Mouse (Mus musculus): Measurements from ENCODE around the gene Rgl1. TPM values are rescaled to one million over a fixed set of nuclear protein-coding genes. Genes with fewer than 3 reads are reported as not detected.

Gene Rgl1
- polyA plus RNA-seq, 1 experiment from 2014 or later: 28.6 TPM

- Histone ChIP-seq H3K27ac (ENCODE audit: low read depth, low read length) (no peak overlapping the region), H3K4me2 (ENCODE audit: low read depth, low read length, severe bottlenecking) (no peak overlapping the region), H3K36me3 (ENCODE audit: control insufficient read depth, insufficient read depth, low read length) (no peaks in the 10 kb centered on the region), H3K27me3 (ENCODE audit: control insufficient read depth, insufficient read depth, low read length) (no peaks in the 10 kb centered on the region), H3K9ac (ENCODE audit: low read length) (no peak overlapping the region), H3K9me3 (ENCODE audit: control insufficient read depth, low read length) (no peaks in the 10 kb centered on the region), H3K4me1 (replicated peaks; ENCODE audit: control insufficient read depth, insufficient read depth, low read length) (peaks cover 12% of the 10 kb centered on the region; the same call in 1 of the 2 replicates), H3K4me3 (ENCODE audit: low read depth, low read length) (no peak overlapping the region)
- ATAC-seq (replicated peaks; ENCODE audit: low FRiP score): no peak
- DNase-seq (ENCODE audit: low spot score): no peak
- 49% methylated on average over 19 of the region's 19 CpGs for WGBS
Measured at GRCm38 (mm10) chr1:152578108-152578721, 187.9 kb downstream of the Rgl1 start.

GRCm38 (mm10) chr1:152576614-152577144, 189.5 kb downstream of the Rgl1 start:
- ATAC-seq (replicated peaks; ENCODE audit: low FRiP score) (0 out of 2 replicates have a peak, but pooled peaks have one; percentile 18), DNase-seq (ENCODE audit: low spot score) (no peak)
- Histone ChIP-seq H3K4me2 (ENCODE audit: low read depth, low read length, severe bottlenecking) (no peak overlapping the region), H3K9ac (ENCODE audit: low read length) (no peak overlapping the region), H3K4me3 (ENCODE audit: low read depth, low read length) (no peak overlapping the region), H3K36me3 (ENCODE audit: control insufficient read depth, insufficient read depth, low read length) (no peaks in the 10 kb centered on the region), H3K27ac (ENCODE audit: low read depth, low read length) (no peak overlapping the region), H3K27me3 (ENCODE audit: control insufficient read depth, insufficient read depth, low read length) (no peaks in the 10 kb centered on the region), H3K4me1 (replicated peaks; ENCODE audit: control insufficient read depth, insufficient read depth, low read length) (peaks cover 15% of the 10 kb centered on the region; the same call in 1 of the 2 replicates), H3K9me3 (ENCODE audit: control insufficient read depth, low read length) (no peaks in the 10 kb centered on the region)
- 11% methylated on average over 7 of the region's 7 CpGs for WGBS

GRCm38 (mm10) chr1:152575096-152575495, 191.1 kb downstream of the Rgl1 start:
- H3K27ac ChIP-seq (ENCODE audit: low read depth, low read length): no peak overlapping the region
- peaks cover 14% of the 10 kb centered on the region; the same call in 1 of the 2 replicates for H3K4me1 ChIP-seq (replicated peaks; ENCODE audit: control insufficient read depth, insufficient read depth, low read length)
- 64% methylated on average over 5 of the region's 5 CpGs for WGBS
- no peak overlapping the region for H3K4me3 ChIP-seq (ENCODE audit: low read depth, low read length)
- H3K4me2 ChIP-seq (ENCODE audit: low read depth, low read length, severe bottlenecking): no peak overlapping the region
- H3K9ac ChIP-seq (ENCODE audit: low read length): no peak overlapping the region
- DNase-seq (ENCODE audit: low spot score): no peak
- H3K36me3 ChIP-seq (ENCODE audit: control insufficient read depth, insufficient read depth, low read length): no peaks in the 10 kb centered on the region
- no peaks in the 10 kb centered on the region for H3K9me3 ChIP-seq (ENCODE audit: control insufficient read depth, low read length)
- ATAC-seq (replicated peaks; ENCODE audit: low FRiP score): no peak
- no peaks in the 10 kb centered on the region for H3K27me3 ChIP-seq (ENCODE audit: control insufficient read depth, insufficient read depth, low read length)

- Histone ChIP-seq H3K9me3 (ENCODE audit: control insufficient read depth, low read length) (no peaks in the 10 kb centered on the region), H3K36me3 (ENCODE audit: control insufficient read depth, insufficient read depth, low read length) (no peaks in the 10 kb centered on the region), H3K4me1 (replicated peaks; ENCODE audit: control insufficient read depth, insufficient read depth, low read length) (peaks cover 14% of the 10 kb centered on the region; the same call in 1 of the 2 replicates), H3K4me3 (ENCODE audit: low read depth, low read length) (no peak overlapping the region), H3K9ac (ENCODE audit: low read length) (no peak overlapping the region; the same call in 1 of the 2 replicates), H3K27me3 (ENCODE audit: control insufficient read depth, insufficient read depth, low read length) (no peaks in the 10 kb centered on the region), H3K27ac (ENCODE audit: low read depth, low read length) (no peak overlapping the region), H3K4me2 (ENCODE audit: low read depth, low read length, severe bottlenecking) (no peak overlapping the region)
- DNase-seq (ENCODE audit: low spot score) (no peak), ATAC-seq (replicated peaks; ENCODE audit: low FRiP score) (0 out of 2 replicates have a peak, but pooled peaks have one; percentile 37)
- 34% methylated on average over 8 of the region's 8 CpGs for WGBS
Measured at GRCm38 (mm10) chr1:152573470-152574059, 192.6 kb downstream of the Rgl1 start.

- H3K4me1 ChIP-seq (replicated peaks; ENCODE audit: control insufficient read depth, insufficient read depth, low read length): peaks cover 14% of the 10 kb centered on the region; the same call in 1 of the 2 replicates
- H3K4me2 ChIP-seq (ENCODE audit: low read depth, low read length, severe bottlenecking): no peak overlapping the region
- 0 out of 2 replicates have a peak, but pooled peaks have one; percentile 47 for ATAC-seq (replicated peaks; ENCODE audit: low FRiP score)
- no peaks in the 10 kb centered on the region for H3K36me3 ChIP-seq (ENCODE audit: control insufficient read depth, insufficient read depth, low read length)
- no peaks in the 10 kb centered on the region for H3K9me3 ChIP-seq (ENCODE audit: control insufficient read depth, low read length)
- WGBS: 13% methylated on average over 7 of the region's 7 CpGs
- DNase-seq (ENCODE audit: low spot score): no peak
- no peaks in the 10 kb centered on the region for H3K27me3 ChIP-seq (ENCODE audit: control insufficient read depth, insufficient read depth, low read length)
- H3K27ac ChIP-seq (ENCODE audit: low read depth, low read length): no peak overlapping the region
- no peak overlapping the region for H3K4me3 ChIP-seq (ENCODE audit: low read depth, low read length)
- no peak overlapping the region for H3K9ac ChIP-seq (ENCODE audit: low read length)
Measured at GRCm38 (mm10) chr1:152572755-152573469, 193.2 kb downstream of the Rgl1 start.

- ATAC-seq (replicated peaks; ENCODE audit: low FRiP score): no peak
- H3K27ac ChIP-seq (ENCODE audit: low read depth, low read length): no peak overlapping the region
- H3K4me2 ChIP-seq (ENCODE audit: low read depth, low read length, severe bottlenecking): no peak overlapping the region
- DNase-seq (ENCODE audit: low spot score): no peak
- H3K9me3 ChIP-seq (ENCODE audit: control insufficient read depth, low read length): no peaks in the 10 kb centered on the region
- WGBS: 94% methylated on average over 14 of the region's 14 CpGs
- H3K9ac ChIP-seq (ENCODE audit: low read length): no peak overlapping the region
- no peak overlapping the region for H3K4me3 ChIP-seq (ENCODE audit: low read depth, low read length)
- H3K36me3 ChIP-seq (ENCODE audit: control insufficient read depth, insufficient read depth, low read length): no peaks in the 10 kb centered on the region
- no peaks in the 10 kb centered on the region for H3K27me3 ChIP-seq (ENCODE audit: control insufficient read depth, insufficient read depth, low read length)
- H3K4me1 ChIP-seq (replicated peaks; ENCODE audit: control insufficient read depth, insufficient read depth, low read length): peaks cover 11% of the 10 kb centered on the region; the same call in 1 of the 2 replicates
Measured at GRCm38 (mm10) chr1:152571340-152571739, 194.8 kb downstream of the Rgl1 start.

GRCm38 (mm10) chr1:152570681-152571080, 195.5 kb downstream of the Rgl1 start:
- Histone ChIP-seq H3K4me1 (replicated peaks; ENCODE audit: control insufficient read depth, insufficient read depth, low read length) (peaks cover 11% of the 10 kb centered on the region; the same call in 1 of the 2 replicates), H3K4me3 (ENCODE audit: low read depth, low read length) (no peak overlapping the region), H3K27me3 (ENCODE audit: control insufficient read depth, insufficient read depth, low read length) (no peaks in the 10 kb centered on the region), H3K9me3 (ENCODE audit: control insufficient read depth, low read length) (no peaks in the 10 kb centered on the region), H3K9ac (ENCODE audit: low read length) (no peak overlapping the region), H3K27ac (ENCODE audit: low read depth, low read length) (no peak overlapping the region), H3K4me2 (ENCODE audit: low read depth, low read length, severe bottlenecking) (no peak overlapping the region), H3K36me3 (ENCODE audit: control insufficient read depth, insufficient read depth, low read length) (no peaks in the 10 kb centered on the region)
- ATAC-seq (replicated peaks; ENCODE audit: low FRiP score) (no peak), DNase-seq (ENCODE audit: low spot score) (no peak)
- WGBS: 95% methylated on average over 9 of the region's 9 CpGs

- 65% methylated on average over 5 of the region's 5 CpGs for WGBS
- H3K27ac ChIP-seq (ENCODE audit: low read depth, low read length): no peak overlapping the region
- H3K36me3 ChIP-seq (ENCODE audit: control insufficient read depth, insufficient read depth, low read length): no peaks in the 10 kb centered on the region
- ATAC-seq (replicated peaks; ENCODE audit: low FRiP score): no peak
- DNase-seq (ENCODE audit: low spot score): no peak
- H3K9me3 ChIP-seq (ENCODE audit: control insufficient read depth, low read length): no peaks in the 10 kb centered on the region
- H3K9ac ChIP-seq (ENCODE audit: low read length): no peak overlapping the region
- H3K4me1 ChIP-seq (replicated peaks; ENCODE audit: control insufficient read depth, insufficient read depth, low read length): 0 out of 2 replicates have a peak, but pooled peaks cover 3% of the 10 kb centered on the region
- H3K4me3 ChIP-seq (ENCODE audit: low read depth, low read length): no peak overlapping the region
- no peaks in the 10 kb centered on the region for H3K27me3 ChIP-seq (ENCODE audit: control insufficient read depth, insufficient read depth, low read length)
- no peak overlapping the region for H3K4me2 ChIP-seq (ENCODE audit: low read depth, low read length, severe bottlenecking)
Measured at GRCm38 (mm10) chr1:152563282-152563681, 202.9 kb downstream of the Rgl1 start.
